Mouse (Mus musculus) CD4-positive helper T cell, adult 2 months (primary cell): Measurements from ENCODE around the gene Aph1a.
"Not testable (repeated sequence)": the region's sequence is repeated elsewhere in the genome, so short reads cannot be mapped to it uniquely, and the experiment has no call there.

ENCODE experiments used
- DNase-seq: peaks from one replicate; pipeline ENCODE4 v3.0.0-alpha.2; 2012; ENCODE audit warnings: low read depth, missing footprints, low spot score

Aph1a gene

GRCm38 (mm10) chr3:95887596-95887995 is 6.2 kb upstream of the Aph1a start:
- no peak for DNase-seq

GRCm38 (mm10) chr3:95889664-95890063 is 4.1 kb upstream of the Aph1a start:
- DNase-seq = no peak

- no peak for DNase-seq
These were observed 2.3 kb upstream of the Aph1a start, which contains the start of gene BC028528 for GRCm38 (mm10) chr3:95891211-95892065. Gene BC028528 (minus strand): TSS chr3:95892005.

GRCm38 (mm10) chr3:95892066-95893052 is 1.4 kb upstream of the Aph1a start:
- DNase-seq = no peak

GRCm38 (mm10) chr3:95893126-95893525 is 643 bp upstream of the Aph1a start:
- peak; percentile 61 for DNase-seq

GRCm38 (mm10) chr3:95894317-95895160 is 770 bp downstream of the Aph1a start:
- DNase-seq = peak; percentile 37

GRCm38 (mm10) chr3:95895501-95895900 is 1.7 kb downstream of the Aph1a start:
- not testable (repeated sequence) for DNase-seq

GRCm38 (mm10) chr3:95899800-95900524 is 6.2 kb downstream of the Aph1a start:
- no peak for DNase-seq

GRCm38 (mm10) chr3:95901616-95902372 is 8.0 kb downstream of the Aph1a start:
- DNase-seq = no peak

GRCm38 (mm10) chr3:95902373-95902625 is 8.5 kb downstream of the Aph1a start:
- DNase-seq = no peak

GRCm38 (mm10) chr3:95902643-95903042 is 8.9 kb downstream of the Aph1a start:
- DNase-seq = no peak

GRCm38 (mm10) chr3:95903753-95904502 is 10.2 kb downstream of the Aph1a start:
- DNase-seq = no peak

GRCm38 (mm10) chr3:95904568-95904967 is 10.8 kb downstream of the Aph1a start, which contains the start of gene Car14:
Gene Car14 (minus strand): TSS chr3:95904691.
- no peak for DNase-seq

GRCm38 (mm10) chr3:95905146-95905939 is 11.6 kb downstream of the Aph1a start:
- peak; percentile 55 for DNase-seq

GRCm38 (mm10) chr3:95905940-95906492 is 12.2 kb downstream of the Aph1a start:
- DNase-seq = peak; percentile 60

- peak; percentile 52 for DNase-seq
These were observed 13.1 kb downstream of the Aph1a start for GRCm38 (mm10) chr3:95906860-95907259.

- no peak for DNase-seq
These were observed 13.8 kb downstream of the Aph1a start for GRCm38 (mm10) chr3:95907613-95908012.

GRCm38 (mm10) chr3:95914706-95915105 is 20.9 kb downstream of the Aph1a start:
- no peak for DNase-seq
